Mouse (Mus musculus) E14TG2a.4 (cell line): ENCODE results near the gene Entpd6.

Experiments
- H3K27me3 ChIP-seq: 2 replicates; pipeline ENCODE4 v1.6.1; 2014; ENCODE audit warnings: low read length, control low read depth; ENCODE audit not compliant: insufficient read depth
- H3K36me3 ChIP-seq: 2 replicates; pipeline ENCODE4 v1.6.1; 2014; ENCODE audit warnings: low read length, control low read depth; ENCODE audit not compliant: insufficient read depth
- H3K4me1 ChIP-seq: replicated peaks from 2 replicates; pipeline ENCODE4 v1.6.1; 2014; ENCODE audit warnings: low read depth, low read length, control low read depth
- H3K4me3 ChIP-seq: replicated peaks from 2 replicates; pipeline ENCODE4 v1.5.1; 2014; ENCODE audit warnings: mild to moderate bottlenecking, low read length
- H3K9me3 ChIP-seq: 2 replicates; pipeline ENCODE4 v1.6.1; 2014; ENCODE audit warnings: low read length, control low read depth
- CTCF ChIP-seq: conservative IDR thresholded peaks from 2 replicates; pipeline ENCODE4 v1.5.1; 2014; ENCODE audit warnings: low read length
- NANOG ChIP-seq: IDR thresholded peaks from 2 replicates; pipeline ENCODE4 v1.6.1; 2014; ENCODE audit warnings: borderline replicate concordance, low read length, mixed read lengths
- POU5F1 ChIP-seq: IDR thresholded peaks from 2 replicates; pipeline ENCODE4 v1.6.1; 2014; ENCODE audit warnings: low read length, borderline replicate concordance

Gene Entpd6

DNA sequence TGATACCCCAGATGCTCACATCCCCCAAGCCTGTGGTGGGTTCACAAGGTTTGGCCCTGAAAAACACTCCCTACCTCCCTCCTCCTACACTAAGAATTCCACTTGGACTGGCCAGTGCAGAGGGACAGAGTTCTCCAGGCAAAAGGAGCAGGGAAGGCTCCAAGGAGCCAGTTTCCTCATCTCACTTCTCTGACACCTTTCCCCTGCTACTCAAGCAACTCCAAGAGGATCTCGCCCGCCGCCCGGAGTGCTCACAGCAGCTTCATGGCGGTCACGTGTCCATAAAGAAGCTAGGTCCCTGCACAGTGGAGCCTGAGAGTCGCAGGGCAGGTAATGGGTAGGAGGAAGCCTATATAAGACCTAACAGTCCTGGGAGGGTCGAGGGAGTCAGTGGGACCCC lies 23.2 kb downstream of the Entpd6 start:
- no peaks in the 10 kb centered on the region for H3K9me3 ChIP-seq
- peaks cover 3% of the 10 kb centered on the region; the same call in 1 of the 2 replicates for H3K4me1 ChIP-seq
- H3K27me3 ChIP-seq = no peaks in the 10 kb centered on the region
- peaks cover 48% of the 10 kb centered on the region for H3K36me3 ChIP-seq
- TF ChIP-seq POU5F1 (no peak), CTCF (no peak), NANOG (no peak)
- H3K4me3 ChIP-seq = no peak overlapping the region

DNA sequence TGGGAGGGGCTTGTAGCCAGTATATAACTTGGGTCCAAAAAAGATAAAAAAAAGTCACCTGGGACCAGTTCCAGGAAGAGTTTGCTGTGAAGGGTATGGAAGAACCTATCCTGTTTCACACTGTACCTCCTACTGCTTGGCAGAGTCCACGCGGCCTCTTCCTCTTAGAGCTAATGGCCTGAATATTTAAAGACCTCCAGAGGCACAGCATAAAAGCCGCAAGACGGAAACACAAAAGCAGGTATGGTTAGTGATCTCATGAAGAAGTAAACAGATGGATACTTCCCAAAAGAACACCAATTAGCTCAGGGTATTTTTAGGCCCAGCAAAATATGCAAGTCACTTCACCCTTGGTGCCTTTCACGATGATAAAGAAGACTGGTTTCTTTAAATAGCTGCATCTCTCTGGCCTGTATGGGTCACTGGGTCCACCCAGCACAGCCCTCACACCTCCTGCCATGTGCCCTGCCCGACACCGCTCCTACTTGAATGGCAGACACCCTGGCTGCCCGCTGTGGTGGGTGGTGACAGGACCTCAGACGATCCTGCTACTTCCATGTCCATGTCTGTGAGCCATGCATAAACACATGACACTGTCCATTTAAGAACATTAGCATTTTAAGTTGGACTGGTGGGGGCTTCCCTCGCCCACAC lies 23.8 kb downstream of the Entpd6 start:
- Histone ChIP-seq H3K36me3 (peaks cover 44% of the 10 kb centered on the region), H3K9me3 (no peaks in the 10 kb centered on the region), H3K27me3 (no peaks in the 10 kb centered on the region), H3K4me3 (no peak overlapping the region), H3K4me1 (peaks cover 3% of the 10 kb centered on the region; the same call in 1 of the 2 replicates)
- TF ChIP-seq CTCF (no peak), NANOG (no peak), POU5F1 (no peak)

DNA sequence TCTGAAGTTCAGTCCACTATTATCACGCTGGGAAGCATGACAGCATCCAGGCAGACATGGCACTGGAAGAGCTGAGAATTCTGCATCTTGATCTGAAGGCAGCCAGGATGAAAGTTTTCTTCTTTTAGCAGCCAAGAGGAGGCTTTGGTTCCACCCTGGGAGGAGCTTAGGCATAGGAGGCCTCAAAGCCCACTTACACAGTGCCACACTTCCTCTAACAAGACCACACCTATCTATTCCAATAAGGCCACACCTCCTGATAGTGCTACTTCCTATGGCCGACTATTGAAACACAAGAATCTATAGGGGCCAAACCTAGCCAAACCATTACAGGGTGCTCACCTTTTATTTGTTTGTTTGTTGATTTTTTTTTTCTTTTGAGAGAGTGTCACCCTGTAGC lies 34.0 kb downstream of the Entpd6 start:
- no peak for TF ChIP-seq POU5F1
- TF ChIP-seq NANOG = no peak
- no peak for TF ChIP-seq CTCF
- Histone ChIP-seq H3K4me1 (peaks cover 16% of the 10 kb centered on the region), H3K27me3 (peaks cover 28% of the 10 kb centered on the region), H3K36me3 (no peaks in the 10 kb centered on the region), H3K9me3 (peaks cover 5% of the 10 kb centered on the region; the same call in 1 of the 2 replicates), H3K4me3 (no peak overlapping the region)

DNA sequence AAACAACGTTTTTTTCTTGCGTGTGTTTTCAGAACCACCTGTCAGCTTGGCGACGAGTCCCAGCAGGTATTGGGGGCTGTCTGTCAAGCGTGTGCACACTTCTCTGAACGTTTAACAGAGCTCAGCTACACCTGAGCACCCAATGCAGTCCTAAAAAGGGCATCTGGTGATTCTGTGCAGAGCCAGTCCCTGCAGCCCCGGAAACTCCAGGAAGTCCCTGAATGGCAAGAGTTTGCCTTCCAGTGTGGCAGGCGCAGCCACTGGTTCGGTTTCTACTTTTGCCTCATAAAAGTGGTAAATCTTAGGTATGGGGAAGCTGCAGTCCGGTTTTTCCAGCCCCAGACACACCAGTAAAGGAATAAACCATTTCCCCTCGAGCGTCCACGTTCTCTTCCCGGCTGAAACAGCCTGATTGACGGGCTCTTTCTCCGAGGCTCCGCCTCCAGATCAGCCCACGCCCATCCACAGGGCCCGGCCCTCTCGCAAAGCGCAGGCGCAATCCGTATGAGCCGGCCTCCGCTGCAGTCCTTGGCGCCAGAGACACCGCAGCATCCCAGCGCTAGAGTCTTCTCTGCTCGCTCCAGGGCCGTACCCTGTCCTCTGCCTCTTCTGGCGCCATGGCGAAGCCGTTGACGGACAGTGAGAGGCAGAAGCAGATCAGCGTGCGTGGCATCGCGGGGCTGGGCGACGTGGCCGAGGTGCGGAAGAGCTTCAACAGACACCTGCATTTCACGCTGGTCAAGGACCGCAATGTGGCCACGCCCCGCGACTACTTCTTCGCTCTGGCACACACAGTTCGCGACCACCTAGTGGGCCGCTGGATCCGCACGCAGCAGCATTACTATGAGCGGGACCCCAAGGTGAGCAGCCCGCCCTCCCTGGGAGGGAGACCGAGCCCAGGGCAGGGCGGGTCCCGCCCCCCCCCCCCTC lies 37.7 kb downstream of the Entpd6 start, which contains the start of gene Pygb:
Pygb (plus strand) TSS at position 485 of the 930 bp plus-strand sequence.
- peaks cover 23% of the 10 kb centered on the region for H3K4me1 ChIP-seq
- peak within 1 kb of the TSS; percentile 86 for H3K4me3 ChIP-seq
- H3K9me3 ChIP-seq = no peaks in the 10 kb centered on the region
- H3K36me3 ChIP-seq = no peaks in the 10 kb centered on the region
- peaks cover 33% of the 10 kb centered on the region for H3K27me3 ChIP-seq
- TF ChIP-seq CTCF (no peak), NANOG (no peak)

DNA sequence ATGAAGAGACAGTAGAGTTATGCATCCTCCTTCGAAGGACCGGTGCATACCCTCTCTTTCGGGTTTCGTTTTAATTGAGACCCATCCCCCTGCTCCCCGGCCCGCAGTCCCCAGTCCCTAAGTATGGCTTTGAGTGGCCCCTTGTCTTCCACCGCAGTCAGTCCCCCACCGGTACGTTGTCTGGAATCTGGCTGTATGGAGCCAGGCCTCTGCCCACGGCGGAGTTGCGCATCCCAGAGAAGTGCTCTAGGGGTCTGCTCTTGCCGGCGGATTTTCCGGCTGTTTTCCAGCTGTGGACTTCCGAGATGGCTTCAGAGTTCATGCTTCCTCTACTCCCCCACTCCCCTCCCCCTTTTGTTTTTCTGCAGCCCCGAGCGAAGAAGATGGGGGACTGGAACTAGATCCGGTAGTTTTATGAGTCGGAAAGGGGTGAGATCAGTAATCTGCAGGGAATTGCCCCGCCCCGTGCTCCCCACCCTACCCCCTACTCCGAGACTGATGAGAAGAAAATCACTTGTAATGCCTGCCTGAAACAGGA lies 38.5 kb downstream of the Entpd6 start:
- peak overlapping the region; percentile 86 for H3K4me3 ChIP-seq
- H3K4me1 ChIP-seq = peaks cover 23% of the 10 kb centered on the region
- TF ChIP-seq NANOG (no peak), CTCF (no peak), POU5F1 (no peak)
- H3K9me3 ChIP-seq = no peaks in the 10 kb centered on the region
- peaks cover 3% of the 10 kb centered on the region; the same call in 1 of the 2 replicates for H3K36me3 ChIP-seq
- H3K27me3 ChIP-seq = peaks cover 33% of the 10 kb centered on the region

DNA sequence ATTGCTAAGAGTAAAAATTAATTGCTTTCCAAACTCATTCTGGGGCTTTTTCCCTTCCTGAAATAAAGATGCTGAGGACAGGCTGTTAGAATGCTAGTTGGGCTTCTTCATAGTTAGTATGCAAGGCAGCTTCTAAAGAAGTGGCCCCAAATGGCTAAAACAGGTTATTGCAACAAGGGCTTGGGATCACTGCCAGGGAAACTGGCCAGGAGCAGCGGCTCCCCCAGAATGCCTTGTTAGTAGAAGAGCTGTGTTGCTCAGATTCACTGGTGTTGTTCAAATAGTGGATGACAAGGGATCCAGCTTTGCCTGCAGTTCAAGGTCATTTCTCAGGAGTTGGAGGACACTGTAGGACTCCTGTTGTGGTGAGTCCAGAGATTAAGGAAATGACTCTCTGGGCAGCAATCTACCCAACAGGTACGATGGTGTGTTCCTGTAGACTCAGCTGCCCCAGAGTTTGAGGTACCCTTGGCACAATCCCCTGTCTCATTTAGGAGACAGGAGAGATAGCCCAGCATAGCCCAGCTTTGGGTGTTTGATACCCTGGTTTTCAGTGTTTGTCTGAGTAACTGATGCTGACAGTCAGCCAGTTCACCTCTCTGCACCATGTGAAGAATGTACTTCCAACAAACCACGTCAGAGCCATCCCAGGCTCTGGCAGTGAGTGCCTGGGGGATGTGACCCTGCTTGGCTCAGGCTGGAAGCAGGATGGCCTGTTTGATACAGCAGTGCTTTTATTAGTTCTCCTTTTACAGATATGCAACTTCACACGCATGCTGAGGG lies 40.1 kb downstream of the Entpd6 start:
- Histone ChIP-seq H3K27me3 (peaks cover 28% of the 10 kb centered on the region), H3K36me3 (peaks cover 3% of the 10 kb centered on the region; the same call in 1 of the 2 replicates), H3K4me3 (no peak overlapping the region), H3K9me3 (no peaks in the 10 kb centered on the region), H3K4me1 (peaks cover 24% of the 10 kb centered on the region)
- TF ChIP-seq NANOG (no peak), CTCF (0 out of 2 replicates have a peak, but pooled peaks have one; percentile 4), POU5F1 (no peak)

DNA sequence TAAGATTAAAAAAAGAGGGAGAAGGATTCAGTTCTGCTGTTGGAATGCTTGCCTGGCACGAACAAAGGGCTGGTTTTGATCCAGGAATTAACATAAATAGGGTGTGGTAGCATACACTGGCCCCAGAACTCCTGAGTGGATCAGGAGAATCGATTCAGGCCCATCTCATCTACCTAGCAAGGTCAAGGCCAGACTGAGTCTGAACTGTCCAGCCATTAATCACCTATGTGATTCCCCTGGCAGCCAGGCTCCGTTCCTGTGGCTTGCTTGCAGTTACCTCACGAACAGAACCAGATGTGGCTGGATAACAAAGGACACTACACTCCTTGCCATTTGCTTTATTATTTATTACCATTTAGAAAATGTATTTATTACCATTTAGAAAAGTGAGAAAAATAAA lies 44.5 kb downstream of the Entpd6 start:
- Histone ChIP-seq H3K4me3 (no peak overlapping the region), H3K27me3 (peaks cover 1% of the 10 kb centered on the region; the same call in 1 of the 2 replicates), H3K9me3 (no peaks in the 10 kb centered on the region), H3K36me3 (peaks cover 3% of the 10 kb centered on the region; the same call in 1 of the 2 replicates), H3K4me1 (peaks cover 12% of the 10 kb centered on the region; the same call in 1 of the 2 replicates)
- TF ChIP-seq CTCF (no peak), POU5F1 (no peak), NANOG (no peak)
